Comparison of ENCODE assay signal across 17 mouse cellular contexts in the genomic region with DNA sequence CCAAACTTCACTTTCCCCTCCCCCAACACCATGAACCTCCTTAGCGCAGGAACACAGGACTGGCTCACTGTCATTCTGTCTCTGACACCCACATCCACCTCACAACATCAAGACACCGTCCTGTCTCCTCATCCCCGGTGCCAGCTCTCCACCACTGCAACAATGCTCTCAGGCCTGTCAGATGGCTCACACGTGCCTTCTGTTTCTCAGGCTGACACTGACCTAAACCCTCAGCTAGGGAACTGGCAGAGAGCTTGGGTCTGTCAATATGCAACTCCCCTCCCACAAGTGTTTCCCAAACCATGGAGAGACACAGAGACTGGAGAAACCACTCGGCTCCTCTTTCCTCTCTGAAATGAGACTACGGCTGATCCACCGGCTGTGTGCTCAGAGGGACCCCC. TPM values are rescaled to one million over a fixed set of nuclear protein-coding genes. Genes with fewer than 3 reads are reported as not detected.
DNase-seq lines count a peak whose midpoint lies in the region; ATAC-seq and TF ChIP-seq lines count a peak whose summit lies in the region.
"Had no signal": no experiment of that assay in that cellular context is flagged by ENCODE, and none has a peak within 500 bp of the region (broad histone marks: within the 10 kb centered on the region; RNA-seq: fewer than 3 reads in every experiment).

No protein-coding gene starts in this region.

- DNase-seq in hindbrain, postnatal 0 days (ENCODE audit: low spot score), result no peak
- no peak for DNase-seq in hindbrain, embryonic 14.5 days (ENCODE audit: low spot score)
- DNase-seq in Muller cell, postnatal 12 days (ENCODE audit: inconsistent ontology term), result peak; percentile 11
- no peak for DNase-seq in thymus, postnatal 4 days
- DNase-seq: adrenal gland, postnatal 36 days; heart, postnatal 14 days; kidney, adult 2 months; kidney, postnatal 14 days; liver; lung, adult 2 months; lung, postnatal 36 days; right cerebral cortex, postnatal 4 days had no signal

- H3K4me2 ChIP-seq in forebrain, embryonic 13.5 days, result peak overlapping the region; percentile 14; the same call in 1 of the 2 replicates
- no peak overlapping the region for H3K4me2 ChIP-seq in forebrain, embryonic 12.5 days
- 0 out of 2 replicates have a peak overlapping the region, but pooled peaks have one; percentile 3 for H3K4me2 ChIP-seq in hindbrain, postnatal 0 days (ENCODE audit: low read depth, low read length)
- H3K4me2 ChIP-seq in hindbrain, embryonic 14.5 days (replicated peaks), result no peak overlapping the region
- H3K4me2 ChIP-seq in forebrain, embryonic 16.5 days (ENCODE audit: low read length), result peak overlapping the region; percentile 35
- H3K4me2 ChIP-seq: neural tube, embryonic 15.5 days had no signal

- no peak overlapping the region; the same call in 1 of the 2 replicates for H3K4me3 ChIP-seq in forebrain, embryonic 13.5 days
- H3K4me3 ChIP-seq in forebrain, embryonic 12.5 days (replicated peaks), result no peak overlapping the region
- H3K4me3 ChIP-seq in hindbrain, postnatal 0 days (ENCODE audit: low read length), result no peak overlapping the region
- no peak overlapping the region for H3K4me3 ChIP-seq in hindbrain, embryonic 14.5 days (replicated peaks; ENCODE audit: low read length)
- peak overlapping the region; percentile 2; the same call in 1 of the 2 replicates for H3K4me3 ChIP-seq in forebrain, embryonic 16.5 days (replicated peaks; ENCODE audit: low read length)
- H3K4me3 ChIP-seq: heart, embryonic 10.5 days; neural tube, embryonic 15.5 days had no signal

- no peak for TF ChIP-seq CTCF in hindbrain, postnatal 0 days (IDR thresholded peaks at IDR 0.05; ENCODE audit: low read depth)

- 48% methylated on average over 7 of the region's 7 CpGs for WGBS in forebrain, embryonic 13.5 days
- WGBS in forebrain, embryonic 12.5 days, result 50% methylated on average over 7 of the region's 7 CpGs
- 37% methylated on average over 7 of the region's 7 CpGs for WGBS in hindbrain, postnatal 0 days
- WGBS in hindbrain, embryonic 14.5 days, result 58% methylated on average over 7 of the region's 7 CpGs
- WGBS in forebrain, embryonic 16.5 days, result 41% methylated on average over 7 of the region's 7 CpGs

- no peak overlapping the region for H3K9ac ChIP-seq in forebrain, embryonic 13.5 days
- H3K9ac ChIP-seq in forebrain, embryonic 12.5 days, result no peak overlapping the region
- H3K9ac ChIP-seq in hindbrain, postnatal 0 days (replicated peaks; ENCODE audit: low read length), result no peak overlapping the region
- no peak overlapping the region for H3K9ac ChIP-seq in hindbrain, embryonic 14.5 days
- H3K9ac ChIP-seq in forebrain, embryonic 16.5 days (replicated peaks; ENCODE audit: low read depth, low read length), result no peak overlapping the region
- H3K9ac ChIP-seq: neural tube, embryonic 15.5 days had no signal

- peaks cover 16% of the 10 kb centered on the region for H3K27me3 ChIP-seq in forebrain, embryonic 13.5 days
- peaks cover 91% of the 10 kb centered on the region for H3K27me3 ChIP-seq in forebrain, embryonic 12.5 days
- no peaks in the 10 kb centered on the region for H3K27me3 ChIP-seq in hindbrain, postnatal 0 days (ENCODE audit: insufficient read depth, low read length)
- peaks cover 62% of the 10 kb centered on the region for H3K27me3 ChIP-seq in hindbrain, embryonic 14.5 days (ENCODE audit: control insufficient read depth, insufficient read depth, low read length)
- no peaks in the 10 kb centered on the region for H3K27me3 ChIP-seq in forebrain, embryonic 16.5 days (replicated peaks; ENCODE audit: control insufficient read depth, insufficient read depth, low read length)

- no peaks in the 10 kb centered on the region for H3K9me3 ChIP-seq in forebrain, embryonic 13.5 days (replicated peaks)
- H3K9me3 ChIP-seq in forebrain, embryonic 12.5 days, result no peaks in the 10 kb centered on the region
- H3K9me3 ChIP-seq in hindbrain, postnatal 0 days (ENCODE audit: low read length), result no peaks in the 10 kb centered on the region
- no peaks in the 10 kb centered on the region for H3K9me3 ChIP-seq in hindbrain, embryonic 14.5 days (ENCODE audit: control insufficient read depth, low read length)
- no peaks in the 10 kb centered on the region for H3K9me3 ChIP-seq in forebrain, embryonic 16.5 days (ENCODE audit: control insufficient read depth, low read length)
- H3K9me3 ChIP-seq: heart, embryonic 10.5 days; neural tube, embryonic 15.5 days had no signal

- H3K4me1 ChIP-seq in forebrain, embryonic 13.5 days, result peaks cover 58% of the 10 kb centered on the region
- H3K4me1 ChIP-seq in forebrain, embryonic 12.5 days, result peaks cover 33% of the 10 kb centered on the region
- peaks cover 32% of the 10 kb centered on the region for H3K4me1 ChIP-seq in hindbrain, postnatal 0 days (ENCODE audit: insufficient read depth, low read length)
- peaks cover 15% of the 10 kb centered on the region for H3K4me1 ChIP-seq in hindbrain, embryonic 14.5 days (replicated peaks; ENCODE audit: control insufficient read depth, insufficient read depth, low read length)
- H3K4me1 ChIP-seq in forebrain, embryonic 16.5 days (replicated peaks; ENCODE audit: control insufficient read depth, insufficient read depth, low read length), result peaks cover 67% of the 10 kb centered on the region

- ATAC-seq in forebrain, embryonic 13.5 days, result no peak
- ATAC-seq in forebrain, embryonic 12.5 days (ENCODE audit: low FRiP score), result no peak
- ATAC-seq in hindbrain, postnatal 0 days, result no peak
- ATAC-seq in hindbrain, embryonic 14.5 days (ENCODE audit: low FRiP score), result no peak
- ATAC-seq in forebrain, embryonic 16.5 days, result peak; percentile 10; the same call in 1 of the 2 replicates

- peaks cover 56% of the 10 kb centered on the region for H3K36me3 ChIP-seq in forebrain, embryonic 13.5 days (ENCODE audit: poor library complexity, severe bottlenecking)
- peaks cover 11% of the 10 kb centered on the region; the same call in 1 of the 2 replicates for H3K36me3 ChIP-seq in forebrain, embryonic 12.5 days (replicated peaks)
- H3K36me3 ChIP-seq in hindbrain, postnatal 0 days (ENCODE audit: insufficient read depth, low read length), result no peaks in the 10 kb centered on the region
- H3K36me3 ChIP-seq in hindbrain, embryonic 14.5 days (replicated peaks; ENCODE audit: control insufficient read depth, insufficient read depth), result no peaks in the 10 kb centered on the region
- H3K36me3 ChIP-seq in forebrain, embryonic 16.5 days (ENCODE audit: control insufficient read depth, insufficient read depth), result peaks cover 6% of the 10 kb centered on the region; the same call in 1 of the 2 replicates
- H3K36me3 ChIP-seq: heart, embryonic 10.5 days; neural tube, embryonic 15.5 days had no signal

- H3K27ac ChIP-seq in forebrain, embryonic 13.5 days, result no peak overlapping the region
- no peak overlapping the region for H3K27ac ChIP-seq in forebrain, embryonic 12.5 days
- H3K27ac ChIP-seq in hindbrain, postnatal 0 days, result no peak overlapping the region
- H3K27ac ChIP-seq in hindbrain, embryonic 14.5 days, result no peak overlapping the region
- no peak overlapping the region for H3K27ac ChIP-seq in forebrain, embryonic 16.5 days (ENCODE audit: low read length)
- H3K27ac ChIP-seq: heart, embryonic 10.5 days; neural tube, embryonic 15.5 days had no signal

RNA-seq across cellular contexts. Expression of a gene that starts 37.6 kb away (rescaled TPM):
- polyA plus RNA-seq in forebrain, embryonic 13.5 days (2015; fragmentation: Nextera tagmentation; extraction: Ambion mirVana), result 3.7 and 3.8 TPM in 2 replicates
- 2.2 and 3.5 TPM in 2 replicates for polyA plus RNA-seq in forebrain, embryonic 12.5 days (2016; fragmentation: Nextera tagmentation; extraction: Ambion mirVana)
- total RNA-seq in hindbrain, postnatal 0 days (2014; rRNA removed), result 1.2 TPM in 1 of 2 replicates, not detected in the other
- polyA plus RNA-seq in hindbrain, postnatal 0 days (2015; fragmentation: Nextera tagmentation; extraction: Ambion mirVana), result 1.1 and 1.7 TPM in 2 replicates
- polyA plus RNA-seq in hindbrain, embryonic 14.5 days (2014; fragmentation: Nextera tagmentation; extraction: Ambion mirVana), result 0.55 and 0.71 TPM in 2 replicates
- polyA plus RNA-seq in forebrain, embryonic 16.5 days (2015; fragmentation: Nextera tagmentation; extraction: Ambion mirVana), result 2.0 and 2.2 TPM in 2 replicates

RNA-seq across cellular contexts. Expression of a gene that starts 39.7 kb away (rescaled TPM):
- polyA plus RNA-seq in forebrain, embryonic 13.5 days (2015; fragmentation: Nextera tagmentation; extraction: Ambion mirVana), result 127 and 145 TPM in 2 replicates
- polyA plus RNA-seq in forebrain, embryonic 12.5 days (2016; fragmentation: Nextera tagmentation; extraction: Ambion mirVana), result 31.9 and 33.2 TPM in 2 replicates
- total RNA-seq in hindbrain, postnatal 0 days (2014; rRNA removed), result 90.4 and 92.5 TPM in 2 replicates
- 123 and 126 TPM in 2 replicates for polyA plus RNA-seq in hindbrain, postnatal 0 days (2015; fragmentation: Nextera tagmentation; extraction: Ambion mirVana)
- polyA plus RNA-seq in hindbrain, embryonic 14.5 days (2014; fragmentation: Nextera tagmentation; extraction: Ambion mirVana), result 78.8 and 82.4 TPM in 2 replicates
- polyA plus RNA-seq in forebrain, embryonic 16.5 days (2015; fragmentation: Nextera tagmentation; extraction: Ambion mirVana), result 440 and 546 TPM in 2 replicates

RNA-seq across cellular contexts. Expression of a gene that starts 59.1 kb away (rescaled TPM):
- polyA plus RNA-seq in forebrain, embryonic 13.5 days (2015; fragmentation: Nextera tagmentation; extraction: Ambion mirVana), result 1.9 and 2.1 TPM in 2 replicates
- 3.1 and 3.9 TPM in 2 replicates for polyA plus RNA-seq in forebrain, embryonic 12.5 days (2016; fragmentation: Nextera tagmentation; extraction: Ambion mirVana)
- total RNA-seq in hindbrain, postnatal 0 days (2014; rRNA removed), result 1.7 and 7.8 TPM in 2 replicates
- polyA plus RNA-seq in hindbrain, postnatal 0 days (2015; fragmentation: Nextera tagmentation; extraction: Ambion mirVana), result 2.0 and 2.3 TPM in 2 replicates
- polyA plus RNA-seq in hindbrain, embryonic 14.5 days (2014; fragmentation: Nextera tagmentation; extraction: Ambion mirVana), result 3.8 and 5.1 TPM in 2 replicates
- 2.6 and 2.9 TPM in 2 replicates for polyA plus RNA-seq in forebrain, embryonic 16.5 days (2015; fragmentation: Nextera tagmentation; extraction: Ambion mirVana)

Comparison
In these comparisons a context has a peak if more than half of its experiments do, and no peak if none do; other contexts are left out.
1. H3K4me2 ChIP-seq: peak in forebrain, embryonic 13.5 days (single experiment), hindbrain, postnatal 0 days (single experiment) and forebrain, embryonic 16.5 days (single experiment); none in forebrain, embryonic 12.5 days (single experiment) and hindbrain, embryonic 14.5 days (single experiment).